Mouse (Mus musculus): ENCODE data around the gene Gm2696.

DNA sequence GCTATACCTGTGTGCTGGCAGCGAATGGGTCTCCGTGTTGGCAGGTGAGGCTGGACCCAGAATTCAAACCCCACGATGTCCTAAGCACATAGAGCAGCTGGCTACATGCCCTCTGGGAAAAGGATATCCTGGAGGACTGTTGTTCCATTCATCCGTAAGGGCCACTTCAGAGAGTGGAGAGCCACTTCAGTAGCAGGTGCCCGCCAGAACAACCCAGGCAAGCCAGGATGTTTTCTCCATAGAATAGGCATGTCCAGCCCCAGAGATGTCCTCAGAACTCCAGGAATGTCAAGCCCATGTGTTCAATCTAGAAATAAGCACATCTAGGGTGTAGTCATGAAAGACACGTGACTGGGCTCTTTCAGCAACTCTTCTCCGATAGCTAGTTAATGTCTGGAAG, 55.2 kb downstream of the Gm2696 start:
- TF ChIP-seq POLR2A (IDR thresholded peaks at IDR 0.05; ENCODE audit: insufficient read length, low read depth) (no peak), USF1 (IDR thresholded peaks at IDR 0.05; ENCODE audit: low read depth) (no peak), E2F4 (IDR thresholded peaks at IDR 0.05; ENCODE audit: insufficient read depth) (no peak), MYOD1 (IDR thresholded peaks at IDR 0.05; ENCODE audit: control insufficient read depth in 1 of 3, insufficient read length in 2 of 3, low read depth in 2 of 3) (no peak)

All from myocyte (in vitro differentiated cells).